Mouse (Mus musculus) intestine, embryonic 16.5 days (tissue): ENCODE data around the gene Igfbp6. TPM values are rescaled to one million over a fixed set of nuclear protein-coding genes. Genes with fewer than 3 reads are reported as not detected.

ENCODE experiments used
- ATAC-seq: fragments of 200-750 bp; cut with Nextera tagmentation; 2 replicates; pipeline ENCODE4 v1.8.0; 2017; ENCODE audit warnings: moderate TSS enrichment, moderate library complexity
- H3K27ac ChIP-seq: fragments of 300-500 bp; sonication (generic); 2 replicates; pipeline ENCODE4 v1.5.1; 2014; ENCODE audit warnings: mild to moderate bottlenecking, low read length
- H3K27me3 ChIP-seq: fragments of 300-500 bp; sonication (generic); replicated peaks from 2 replicates; pipeline ENCODE4 v1.6.1; 2014; ENCODE audit warnings: low read length, control low read depth, mixed read lengths; ENCODE audit not compliant: control insufficient read depth, insufficient read depth
- H3K36me3 ChIP-seq: fragments of 300-500 bp; sonication (generic); 2 replicates; pipeline ENCODE4 v1.6.1; 2014; ENCODE audit warnings: low read length, control low read depth; ENCODE audit not compliant: control insufficient read depth, insufficient read depth
- H3K4me1 ChIP-seq: fragments of 300-500 bp; sonication (generic); 2 replicates; pipeline ENCODE4 v1.6.1; 2014; ENCODE audit warnings: low read length, control low read depth, mixed read lengths; ENCODE audit not compliant: control insufficient read depth, insufficient read depth
- H3K4me2 ChIP-seq: fragments of 300-500 bp; sonication (generic); 2 replicates; pipeline ENCODE4 v1.6.1; 2014; ENCODE audit warnings: low read depth, low read length, control low read depth
- H3K4me3 ChIP-seq: fragments of 300-500 bp; sonication (generic); 2 replicates; pipeline ENCODE4 v1.5.1; 2014; ENCODE audit warnings: mild to moderate bottlenecking, low read length
- H3K9ac ChIP-seq: fragments of 300-500 bp; sonication (generic); 2 replicates; pipeline ENCODE4 v1.6.1; 2014; ENCODE audit warnings: low read depth, low read length
- H3K9me3 ChIP-seq: fragments of 300-500 bp; sonication (generic); 2 replicates; pipeline ENCODE4 v1.6.1; 2016; ENCODE audit warnings: low read length, control low read depth; ENCODE audit not compliant: control insufficient read depth
- WGBS: fragments of 180-500 bp; shearing (Covaris S2); extraction: QIAGEN DNeasy Blood & Tissue Kit; methylation state at CpG from one replicate; pipeline ENCODE4 v1.1.7; 2014; 5-methylcytosine and 5-hydroxymethylcytosine counted together
- polyA plus RNA-seq: library from polyadenylated mRNA; unstranded; fragments of >200 nt; fragmentation: Nextera tagmentation; extraction: Ambion mirVana; gene quantifications from 2 replicates; pipeline ENCODE4 v1.2.1, GENCODE M21; 2015

Igfbp6 gene
- polyA plus RNA-seq, 1 experiment from 2014 or later: 11.9 TPM

GRCm38 (mm10) chr15:102194439-102194838 is 50.3 kb downstream of the Igfbp6 start:
- Histone ChIP-seq H3K4me2 (no peak overlapping the region), H3K27ac (no peak overlapping the region), H3K9ac (no peak overlapping the region), H3K36me3 (no peaks in the 10 kb centered on the region), H3K9me3 (no peaks in the 10 kb centered on the region), H3K4me1 (peaks cover 15% of the 10 kb centered on the region), H3K4me3 (no peak overlapping the region), H3K27me3 (no peaks in the 10 kb centered on the region)
- ATAC-seq: no peak
- WGBS: 84% methylated on average over 4 of the region's 4 CpGs

- H3K27ac ChIP-seq: no peak overlapping the region
- WGBS: 60% methylated on average over 4 of the region's 4 CpGs
- H3K4me1 ChIP-seq: peaks cover 13% of the 10 kb centered on the region
- ATAC-seq: no peak
- H3K4me2 ChIP-seq: no peak overlapping the region
- H3K36me3 ChIP-seq: no peaks in the 10 kb centered on the region
- no peaks in the 10 kb centered on the region for H3K27me3 ChIP-seq
- H3K9me3 ChIP-seq: no peaks in the 10 kb centered on the region
- no peak overlapping the region for H3K9ac ChIP-seq
- no peak overlapping the region for H3K4me3 ChIP-seq
Observed at GRCm38 (mm10) chr15:102195373-102195772, 51.2 kb downstream of the Igfbp6 start.

GRCm38 (mm10) chr15:102198841-102199240 is 54.7 kb downstream of the Igfbp6 start:
- Histone ChIP-seq H3K4me1 (peaks cover 4% of the 10 kb centered on the region; the same call in 1 of the 2 replicates), H3K36me3 (no peaks in the 10 kb centered on the region), H3K4me3 (no peak overlapping the region), H3K9me3 (no peaks in the 10 kb centered on the region), H3K9ac (no peak overlapping the region), H3K4me2 (no peak overlapping the region), H3K27me3 (no peaks in the 10 kb centered on the region), H3K27ac (no peak overlapping the region)
- WGBS: 73% methylated on average over 4 of the region's 4 CpGs
- no peak for ATAC-seq

Other genes with a start within 250 kb of the Igfbp6 start
- 1.0 TPM in 1 of 2 replicates, not detected in the other for gene Krt4, start 219.6 kb upstream of the Igfbp6 start, polyA plus RNA-seq
- gene Krt79, start 204.0 kb upstream of the Igfbp6 start, polyA plus RNA-seq: 0.06 TPM in 1 of 2 replicates, not detected in the other
- gene Krt78, start 190.1 kb upstream of the Igfbp6 start, polyA plus RNA-seq: 0.07 and 0.17 TPM in 2 replicates
- gene Krt8, start 139.9 kb upstream of the Igfbp6 start, polyA plus RNA-seq: 1,017 and 1,065 TPM in 2 replicates
- gene Krt18, start 116.2 kb upstream of the Igfbp6 start, polyA plus RNA-seq: 353 and 370 TPM in 2 replicates
- 112 and 117 TPM in 2 replicates for gene Eif4b, start 70.6 kb upstream of the Igfbp6 start, polyA plus RNA-seq
- gene Tns2, start 43.9 kb upstream of the Igfbp6 start, polyA plus RNA-seq: 26.4 and 28.6 TPM in 2 replicates
- 27.5 and 28.0 TPM in 2 replicates for gene Spryd3, start 8.1 kb upstream of the Igfbp6 start, polyA plus RNA-seq
- gene Soat2, start 6.2 kb downstream of the Igfbp6 start, polyA plus RNA-seq: 25.0 and 31.2 TPM in 2 replicates
- gene Zfp740, start 58.9 kb downstream of the Igfbp6 start, polyA plus RNA-seq: 33.6 and 35.3 TPM in 2 replicates
- 33.2 and 38.4 TPM in 2 replicates for gene Csad, start 60.4 kb downstream of the Igfbp6 start, polyA plus RNA-seq
- 9.5 and 10.3 TPM in 2 replicates for gene Itgb7, start 87.6 kb downstream of the Igfbp6 start, polyA plus RNA-seq
- 13.6 and 14.7 TPM in 2 replicates for gene Rarg, start 113.2 kb downstream of the Igfbp6 start, polyA plus RNA-seq
- gene Gm9918, start 126.2 kb downstream of the Igfbp6 start, polyA plus RNA-seq: 0.13 TPM in 1 of 2 replicates, not detected in the other
- 74.2 and 77.6 TPM in 2 replicates for gene Mfsd5, start 135.1 kb downstream of the Igfbp6 start, polyA plus RNA-seq
- 18.0 and 21.1 TPM in 2 replicates for gene Espl1, start 151.9 kb downstream of the Igfbp6 start, polyA plus RNA-seq
- gene Pfdn5, start 181.8 kb downstream of the Igfbp6 start, polyA plus RNA-seq: 280 and 283 TPM in 2 replicates
- gene Myg1, start 187.3 kb downstream of the Igfbp6 start, polyA plus RNA-seq: 75.3 and 80.9 TPM in 2 replicates
- 50.6 and 59.1 TPM in 2 replicates for gene Aaas, start 206.4 kb downstream of the Igfbp6 start, polyA plus RNA-seq
- gene Sp7, start 222.8 kb downstream of the Igfbp6 start, polyA plus RNA-seq: 0.50 and 0.60 TPM in 2 replicates